Mouse (Mus musculus) kidney, adult 2 months (tissue): ENCODE data around the gene Rpn1. TPM values are rescaled to one million over a fixed set of nuclear protein-coding genes. Genes with fewer than 3 reads are reported as not detected.
A peak's percentile ranks its signal among the peaks of the same experiment; 100 is the strongest.

Experiments used
- DNase-seq: peaks from one replicate; pipeline ENCODE4 v3.0.0; 2021
- H3K27ac ChIP-seq: fragments of 200-500 bp; 2 replicates; pipeline ENCODE4 v1.5.1; 2012; ENCODE audit warnings: low read depth, low read length, control low read depth, inconsistent platforms; ENCODE audit not compliant: insufficient read depth
- H3K27me3 ChIP-seq: fragments of 200-500 bp; replicated peaks from 2 replicates; pipeline ENCODE4 v1.6.1; 2012; ENCODE audit warnings: mild to moderate bottlenecking, moderate library complexity, low read length, inconsistent platforms; ENCODE audit not compliant: control insufficient read depth, insufficient read depth
- H3K36me3 ChIP-seq: fragments of 200-500 bp; 2 replicates; pipeline ENCODE4 v1.6.1; 2012; ENCODE audit warnings: mild to moderate bottlenecking, moderate library complexity, low read length, inconsistent platforms; ENCODE audit not compliant: control insufficient read depth, insufficient read depth
- H3K4me1 ChIP-seq: fragments of 200-500 bp; 2 replicates; pipeline ENCODE4 v1.6.1; 2011; ENCODE audit warnings: low read length; ENCODE audit not compliant: control insufficient read depth, insufficient read depth
- H3K4me3 ChIP-seq: fragments of 200-500 bp; 2 replicates; pipeline ENCODE4 v1.5.1; 2011; ENCODE audit warnings: mild to moderate bottlenecking, low read depth, low read length, control low read depth; ENCODE audit not compliant: insufficient read depth
- CTCF ChIP-seq: fragments of 200-500 bp; conservative IDR thresholded peaks from 2 replicates; pipeline ENCODE4 v1.5.1; 2011; ENCODE audit warnings: low read depth, mild to moderate bottlenecking, control low read depth, low read length, moderate library complexity, mixed read lengths; ENCODE audit not compliant: insufficient read depth, insufficient read length
- POLR2A ChIP-seq: fragments of 200-500 bp; IDR thresholded peaks from one replicate; pipeline ENCODE4 v1.6.1; 2011; ENCODE audit warnings: low read depth, low read length, control low read depth
- WGBS: fragments of 180-500 bp; shearing (Covaris S2); methylation state at CpG from one replicate; pipeline ENCODE4 v1.1.7; 2018; 5-methylcytosine and 5-hydroxymethylcytosine counted together
- polyA plus RNA-seq: library from polyadenylated mRNA; depleted of rRNA; stranded (reverse); fragments of >200 nt; gene quantifications from 2 replicates; pipeline ENCODE4 v1.2.3, GENCODE M21; 2012

Rpn1 gene
- polyA plus RNA-seq, 1 experiment, result 188 TPM

- H3K36me3 ChIP-seq, result no peaks in the 10 kb centered on the region
- no peak overlapping the region for H3K4me3 ChIP-seq
- TF ChIP-seq POLR2A, result no peak
- TF ChIP-seq CTCF, result no peak
- H3K4me1 ChIP-seq, result 0 out of 2 replicates have a peak, but pooled peaks cover 2% of the 10 kb centered on the region
- H3K27ac ChIP-seq, result no peak overlapping the region
- 81% methylated on average over 3 of the region's 3 CpGs for WGBS
- H3K27me3 ChIP-seq, result no peaks in the 10 kb centered on the region
- no peak for DNase-seq
Observed at GRCm38 (mm10) chr6:88064072-88064642, 20.1 kb upstream of the Rpn1 start.

- Histone ChIP-seq H3K4me1 (peaks cover 5% of the 10 kb centered on the region; the same call in 1 of the 2 replicates), H3K36me3 (no peaks in the 10 kb centered on the region), H3K27me3 (no peaks in the 10 kb centered on the region), H3K4me3 (no peak overlapping the region), H3K27ac (peak overlapping the region; percentile 34; the same call in 1 of the 2 replicates)
- no peak for TF ChIP-seq POLR2A
- 34% methylated on average over 4 of the region's 4 CpGs for WGBS
- peak; percentile 84 for DNase-seq
Observed at GRCm38 (mm10) chr6:88065116-88065515, 19.2 kb upstream of the Rpn1 start.

- no peak for DNase-seq
- WGBS, result 62% methylated on average over 3 of the region's 3 CpGs
Observed at GRCm38 (mm10) chr6:88065968-88066367, 18.3 kb upstream of the Rpn1 start.

GRCm38 (mm10) chr6:88067722-88068121, 16.6 kb upstream of the Rpn1 start:
- Histone ChIP-seq H3K4me1 (peaks cover 11% of the 10 kb centered on the region; the same call in 1 of the 2 replicates), H3K4me3 (no peak overlapping the region), H3K36me3 (no peaks in the 10 kb centered on the region), H3K27me3 (no peaks in the 10 kb centered on the region), H3K27ac (no peak overlapping the region)
- no peak for DNase-seq
- WGBS, result 64% methylated on average over 3 of the region's 3 CpGs
- TF ChIP-seq POLR2A (no peak), CTCF (no peak)

More at GRCm38 (mm10) chr6:88065968-88066367, 18.3 kb upstream of the Rpn1 start:
- TF ChIP-seq POLR2A, result no peak
- TF ChIP-seq CTCF, result no peak
- Histone ChIP-seq H3K4me1 (peaks cover 5% of the 10 kb centered on the region; the same call in 1 of the 2 replicates), H3K4me3 (no peak overlapping the region), H3K27ac (no peak overlapping the region), H3K36me3 (no peaks in the 10 kb centered on the region), H3K27me3 (no peaks in the 10 kb centered on the region)

GRCm38 (mm10) chr6:88068739-88069138, 15.5 kb upstream of the Rpn1 start:
- no peak for DNase-seq
- WGBS, result 92% methylated on average over 1 of the region's 1 CpGs
- Histone ChIP-seq H3K4me1 (peaks cover 13% of the 10 kb centered on the region; the same call in 1 of the 2 replicates), H3K27me3 (no peaks in the 10 kb centered on the region), H3K4me3 (no peak overlapping the region), H3K27ac (no peak overlapping the region), H3K36me3 (no peaks in the 10 kb centered on the region)
- TF ChIP-seq CTCF (no peak), POLR2A (no peak)

- Histone ChIP-seq H3K27me3 (no peaks in the 10 kb centered on the region), H3K4me3 (no peak overlapping the region), H3K4me1 (peaks cover 11% of the 10 kb centered on the region; the same call in 1 of the 2 replicates), H3K36me3 (no peaks in the 10 kb centered on the region), H3K27ac (peak overlapping the region; percentile 92)
- no peak for DNase-seq
- TF ChIP-seq CTCF (no peak), POLR2A (no peak)
- WGBS, result 65% methylated on average over 6 of the region's 6 CpGs
Observed at GRCm38 (mm10) chr6:88070468-88070867, 13.8 kb upstream of the Rpn1 start.

- Histone ChIP-seq H3K27me3 (no peaks in the 10 kb centered on the region), H3K36me3 (no peaks in the 10 kb centered on the region), H3K4me1 (peaks cover 11% of the 10 kb centered on the region; the same call in 1 of the 2 replicates), H3K27ac (peak overlapping the region; percentile 92), H3K4me3 (no peak overlapping the region)
- TF ChIP-seq POLR2A, result no peak
- TF ChIP-seq CTCF, result no peak
- peak; percentile 92 for DNase-seq
- 49% methylated on average over 5 of the region's 5 CpGs for WGBS
Observed at GRCm38 (mm10) chr6:88071216-88071615, 13.1 kb upstream of the Rpn1 start.
